Mouse (Mus musculus) limb, embryonic 11.5 days (tissue): ENCODE measurements around the gene Thy1. TPM values are rescaled to one million over a fixed set of nuclear protein-coding genes. Genes with fewer than 3 reads are reported as not detected.

Experiments used
- ATAC-seq: fragments of 200-750 bp; cut with Nextera tagmentation; 2 replicates; pipeline ENCODE4 v1.8.0; 2017; ENCODE audit warnings: low read depth; ENCODE audit not compliant: insufficient number of reproducible peaks, low FRiP score, low TSS enrichment
- DNase-seq: peaks from one replicate; pipeline ENCODE4 v3.0.0-alpha.2; 2015; ENCODE audit warnings: low spot score
- H3K27ac ChIP-seq: fragments of 300-500 bp; sonication (generic); replicated peaks from 2 replicates; pipeline ENCODE4 v1.5.1; 2014; ENCODE audit warnings: low read depth, mild to moderate bottlenecking, low read length
- H3K27me3 ChIP-seq: fragments of 300-500 bp; sonication (generic); 2 replicates; pipeline ENCODE4 v1.6.1; 2014; ENCODE audit warnings: mild to moderate bottlenecking, low read length, mixed read lengths; ENCODE audit not compliant: control insufficient read depth, insufficient read depth
- H3K36me3 ChIP-seq: fragments of 300-500 bp; sonication (generic); 2 replicates; pipeline ENCODE4 v1.6.1; 2014; ENCODE audit warnings: mild to moderate bottlenecking, low read length, moderate library complexity, mixed read lengths; ENCODE audit not compliant: control insufficient read depth, insufficient read depth
- H3K4me1 ChIP-seq: fragments of 300-500 bp; sonication (generic); 2 replicates; pipeline ENCODE4 v1.6.1; 2014; ENCODE audit warnings: low read length, mixed read lengths; ENCODE audit not compliant: control insufficient read depth, insufficient read depth
- H3K4me2 ChIP-seq: fragments of 300-500 bp; sonication (generic); 2 replicates; pipeline ENCODE4 v1.6.1; 2014; ENCODE audit warnings: low read depth, mild to moderate bottlenecking, moderate library complexity; ENCODE audit not compliant: severe bottlenecking
- H3K4me3 ChIP-seq: fragments of 300-500 bp; sonication (generic); 2 replicates; pipeline ENCODE4 v1.5.1; 2014; ENCODE audit warnings: low read depth, low read length
- H3K9ac ChIP-seq: fragments of 300-500 bp; sonication (generic); 2 replicates; pipeline ENCODE4 v1.6.1; 2014; ENCODE audit warnings: mild to moderate bottlenecking, low read length
- H3K9me3 ChIP-seq: fragments of 300-500 bp; sonication (generic); 2 replicates; pipeline ENCODE4 v1.6.1; 2016; ENCODE audit warnings: low read length; ENCODE audit not compliant: control insufficient read depth
- WGBS: fragments of 180-500 bp; shearing (Covaris S2); extraction: QIAGEN DNeasy Blood & Tissue Kit; methylation state at CpG from one replicate; pipeline ENCODE4 v1.1.7; 2014; 5-methylcytosine and 5-hydroxymethylcytosine counted together
- polyA plus RNA-seq: library from polyadenylated mRNA; unstranded; fragments of >200 nt; fragmentation: Nextera tagmentation; extraction: Ambion mirVana; gene quantifications from 2 replicates; pipeline ENCODE4 v1.2.1, GENCODE M21; 2014

Thy1 gene
- polyA plus RNA-seq, 1 experiment from 2014 or later = 0.52 TPM

DNA sequence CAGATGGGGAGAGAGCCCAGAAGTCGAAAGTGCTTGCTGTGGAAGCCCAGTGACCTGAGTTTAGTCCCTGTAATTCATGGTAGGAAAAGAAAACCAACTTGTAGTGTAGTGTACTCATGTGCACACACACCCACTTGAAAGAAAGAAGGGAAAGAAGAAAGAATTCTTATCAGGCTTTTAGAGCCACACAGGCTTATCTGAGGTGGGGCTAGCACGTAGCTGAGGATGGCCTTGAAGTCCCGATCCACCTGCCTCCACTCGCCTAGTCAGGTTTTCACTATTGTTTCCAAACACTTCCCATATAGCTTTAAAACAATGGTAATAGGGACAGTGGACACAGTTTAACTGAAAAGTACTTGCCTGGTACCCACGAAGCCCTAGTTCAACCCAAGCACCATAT, 31.5 kb upstream of the Thy1 start:
- H3K4me2 ChIP-seq = no peak overlapping the region
- no peaks in the 10 kb centered on the region for H3K4me1 ChIP-seq
- ATAC-seq = no peak
- WGBS = 90% methylated on average over 5 of the region's 5 CpGs
- H3K9ac ChIP-seq = no peak overlapping the region
- H3K27me3 ChIP-seq = no peaks in the 10 kb centered on the region
- H3K27ac ChIP-seq = no peak overlapping the region
- H3K4me3 ChIP-seq = no peak overlapping the region
- no peak for DNase-seq
- H3K9me3 ChIP-seq = no peaks in the 10 kb centered on the region
- H3K36me3 ChIP-seq = no peaks in the 10 kb centered on the region

DNA sequence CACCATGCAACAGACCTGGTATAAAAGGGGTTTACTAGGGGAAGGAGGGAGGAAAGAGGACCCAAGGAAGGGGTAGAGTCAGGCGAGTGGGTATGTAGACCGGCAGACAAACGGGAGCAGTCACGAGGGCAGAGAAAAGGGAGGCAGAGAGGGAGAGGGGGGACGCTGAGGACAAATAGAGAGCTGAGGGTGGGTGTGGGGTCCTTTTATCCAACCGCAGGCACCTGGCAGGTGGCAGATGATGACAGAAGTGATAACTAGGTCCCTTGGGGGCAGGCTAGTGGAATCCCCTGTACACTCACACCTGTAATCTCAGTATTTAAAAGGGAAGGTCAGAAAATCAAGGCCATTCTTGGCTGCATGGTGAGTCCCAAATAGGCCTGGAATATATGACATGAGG, 31.0 kb upstream of the Thy1 start:
- Histone ChIP-seq H3K36me3 (no peaks in the 10 kb centered on the region), H3K9ac (no peak overlapping the region), H3K9me3 (no peaks in the 10 kb centered on the region), H3K27me3 (no peaks in the 10 kb centered on the region), H3K4me3 (no peak overlapping the region), H3K27ac (no peak overlapping the region), H3K4me1 (no peaks in the 10 kb centered on the region), H3K4me2 (no peak overlapping the region)
- no peak for DNase-seq
- 75% methylated on average over 6 of the region's 6 CpGs for WGBS
- no peak for ATAC-seq

DNA sequence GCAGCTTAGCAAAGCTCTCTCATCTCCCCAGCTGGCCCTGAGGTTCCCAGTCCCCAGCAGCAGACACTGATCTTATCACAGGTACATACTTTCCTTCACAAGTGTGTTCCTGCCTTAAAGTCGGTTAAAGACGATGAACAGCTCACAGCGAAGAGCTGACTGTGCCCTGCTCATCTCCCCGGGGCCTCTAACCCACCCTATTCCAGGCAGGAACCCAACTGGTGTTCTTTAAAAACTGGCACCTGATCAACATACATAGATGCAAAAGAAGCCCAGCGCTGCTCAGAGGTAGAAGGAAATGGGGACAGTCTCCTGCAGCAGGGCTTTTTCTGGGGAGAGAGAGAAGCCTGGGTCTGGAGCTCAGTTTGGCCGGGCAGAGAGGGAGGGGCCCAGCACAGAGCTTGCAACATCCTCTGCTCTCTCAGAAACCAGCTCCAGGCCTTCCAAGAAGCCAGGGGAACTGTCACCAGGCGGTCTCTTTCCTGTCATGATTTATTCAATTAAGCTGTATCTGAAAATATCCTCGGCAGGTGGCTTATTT, 30.4 kb upstream of the Thy1 start:
- H3K4me2 ChIP-seq = no peak overlapping the region

DNA sequence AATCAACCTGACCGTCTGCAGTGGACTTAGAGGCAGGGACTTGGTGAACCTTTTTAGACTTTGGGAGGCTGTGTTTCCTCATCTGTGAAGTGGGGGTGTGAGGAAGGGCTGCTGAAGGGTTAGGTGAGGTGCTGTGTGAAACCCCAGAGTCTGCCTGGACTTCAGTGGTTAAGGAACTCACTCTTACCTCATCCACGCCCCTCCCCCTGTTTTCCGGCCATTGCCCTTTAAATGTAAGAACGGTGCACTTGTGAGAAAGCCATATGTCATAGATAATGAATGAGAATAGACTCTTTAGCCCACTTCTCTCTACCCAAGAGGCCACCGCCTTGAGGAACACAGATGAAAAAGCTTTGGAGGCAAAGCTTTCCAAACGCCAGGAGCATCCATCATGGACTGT, 29.4 kb upstream of the Thy1 start:
- no peaks in the 10 kb centered on the region for H3K36me3 ChIP-seq
- ATAC-seq (no peak), DNase-seq (no peak)
- 70% methylated on average over 6 of the region's 6 CpGs for WGBS
- no peak overlapping the region for H3K27ac ChIP-seq
- H3K4me1 ChIP-seq = no peaks in the 10 kb centered on the region
- no peak overlapping the region for H3K9ac ChIP-seq
- no peaks in the 10 kb centered on the region for H3K9me3 ChIP-seq
- H3K4me3 ChIP-seq = no peak overlapping the region
- no peaks in the 10 kb centered on the region for H3K27me3 ChIP-seq
- no peak overlapping the region for H3K4me2 ChIP-seq

More for the DNA sequence above, 30.4 kb upstream of the Thy1 start:
- no peak for DNase-seq
- no peaks in the 10 kb centered on the region for H3K27me3 ChIP-seq
- no peaks in the 10 kb centered on the region for H3K4me1 ChIP-seq
- ATAC-seq = no peak
- no peaks in the 10 kb centered on the region for H3K36me3 ChIP-seq
- H3K9me3 ChIP-seq = no peaks in the 10 kb centered on the region
- H3K9ac ChIP-seq = no peak overlapping the region
- no peak overlapping the region for H3K27ac ChIP-seq
- WGBS = 44% methylated on average over 8 of the region's 8 CpGs
- no peak overlapping the region for H3K4me3 ChIP-seq

DNA sequence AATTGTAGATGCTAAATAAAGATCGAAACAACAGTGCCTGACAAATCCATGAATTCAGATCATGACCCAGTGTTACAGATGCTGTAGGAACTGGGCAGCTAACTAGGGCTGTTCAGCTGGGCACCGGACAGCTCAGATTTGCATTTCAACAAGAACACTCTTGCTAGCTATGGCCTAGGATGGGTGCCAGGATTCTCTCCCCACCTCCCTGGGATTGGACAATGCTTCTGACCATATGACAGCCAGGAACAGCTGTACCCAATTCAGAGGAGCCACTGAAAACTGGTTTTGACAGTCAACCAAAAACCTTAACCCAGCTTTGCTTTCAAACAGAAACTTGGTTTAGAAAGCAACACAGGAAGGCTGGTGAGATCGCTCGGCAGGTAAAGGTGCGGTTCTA, 26.9 kb upstream of the Thy1 start:
- no peak for ATAC-seq
- 94% methylated on average over 5 of the region's 5 CpGs for WGBS
- no peak for DNase-seq
- Histone ChIP-seq H3K4me1 (no peaks in the 10 kb centered on the region), H3K9me3 (no peaks in the 10 kb centered on the region), H3K9ac (no peak overlapping the region), H3K4me3 (no peak overlapping the region), H3K4me2 (no peak overlapping the region), H3K36me3 (no peaks in the 10 kb centered on the region), H3K27ac (no peak overlapping the region), H3K27me3 (no peaks in the 10 kb centered on the region)

DNA sequence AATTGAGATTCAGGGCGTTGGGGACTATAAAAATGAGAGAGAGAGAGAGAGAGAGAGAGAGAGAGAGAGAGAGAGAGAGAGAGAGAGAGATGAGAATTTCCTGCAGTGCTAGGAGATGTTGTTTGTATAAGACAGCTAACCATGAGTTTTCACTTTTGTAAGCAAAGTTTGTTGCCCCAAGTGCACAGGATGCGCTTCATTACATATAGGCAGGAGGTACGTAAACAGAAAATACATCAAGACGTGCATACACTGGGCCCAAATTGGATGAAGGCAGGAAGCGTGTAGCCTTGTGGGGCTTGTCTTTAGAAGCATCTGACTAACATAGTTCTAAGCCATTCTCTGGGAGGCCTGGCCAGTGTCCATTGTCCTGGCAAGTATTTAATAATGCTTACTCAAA, 25.3 kb upstream of the Thy1 start:
- WGBS = 73% methylated on average over 5 of the region's 5 CpGs
- H3K4me2 ChIP-seq = no peak overlapping the region
- no peaks in the 10 kb centered on the region for H3K9me3 ChIP-seq
- no peak overlapping the region for H3K9ac ChIP-seq
- H3K27ac ChIP-seq = no peak overlapping the region
- H3K27me3 ChIP-seq = no peaks in the 10 kb centered on the region
- no peak for ATAC-seq
- H3K4me3 ChIP-seq = no peak overlapping the region
- no peaks in the 10 kb centered on the region for H3K4me1 ChIP-seq
- H3K36me3 ChIP-seq = no peaks in the 10 kb centered on the region
- no peak for DNase-seq

DNA sequence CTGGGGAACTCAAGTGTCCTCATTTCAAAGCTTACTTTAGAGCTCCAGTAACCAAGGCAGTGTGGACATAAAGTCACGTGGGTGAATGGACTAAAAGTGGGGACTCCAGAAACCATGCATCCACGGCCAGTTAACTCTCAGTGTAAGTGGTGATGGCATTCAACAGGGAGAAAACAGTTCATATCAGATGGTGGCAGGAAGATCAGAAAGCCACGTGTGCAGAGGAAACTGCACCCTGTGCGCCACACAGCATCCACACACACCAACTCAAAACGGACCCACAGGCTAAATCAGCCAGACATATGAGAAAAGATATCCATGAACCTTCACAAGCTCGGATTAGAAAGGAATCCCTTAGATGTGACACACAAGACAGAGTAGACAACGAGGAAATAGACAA, 23.2 kb upstream of the Thy1 start:
- Histone ChIP-seq H3K4me3 (no peak overlapping the region), H3K36me3 (no peaks in the 10 kb centered on the region), H3K4me1 (no peaks in the 10 kb centered on the region), H3K27me3 (no peaks in the 10 kb centered on the region), H3K27ac (no peak overlapping the region), H3K4me2 (no peak overlapping the region), H3K9me3 (no peaks in the 10 kb centered on the region), H3K9ac (no peak overlapping the region)
- ATAC-seq = no peak
- no peak for DNase-seq
- 74% methylated on average over 7 of the region's 7 CpGs for WGBS

DNA sequence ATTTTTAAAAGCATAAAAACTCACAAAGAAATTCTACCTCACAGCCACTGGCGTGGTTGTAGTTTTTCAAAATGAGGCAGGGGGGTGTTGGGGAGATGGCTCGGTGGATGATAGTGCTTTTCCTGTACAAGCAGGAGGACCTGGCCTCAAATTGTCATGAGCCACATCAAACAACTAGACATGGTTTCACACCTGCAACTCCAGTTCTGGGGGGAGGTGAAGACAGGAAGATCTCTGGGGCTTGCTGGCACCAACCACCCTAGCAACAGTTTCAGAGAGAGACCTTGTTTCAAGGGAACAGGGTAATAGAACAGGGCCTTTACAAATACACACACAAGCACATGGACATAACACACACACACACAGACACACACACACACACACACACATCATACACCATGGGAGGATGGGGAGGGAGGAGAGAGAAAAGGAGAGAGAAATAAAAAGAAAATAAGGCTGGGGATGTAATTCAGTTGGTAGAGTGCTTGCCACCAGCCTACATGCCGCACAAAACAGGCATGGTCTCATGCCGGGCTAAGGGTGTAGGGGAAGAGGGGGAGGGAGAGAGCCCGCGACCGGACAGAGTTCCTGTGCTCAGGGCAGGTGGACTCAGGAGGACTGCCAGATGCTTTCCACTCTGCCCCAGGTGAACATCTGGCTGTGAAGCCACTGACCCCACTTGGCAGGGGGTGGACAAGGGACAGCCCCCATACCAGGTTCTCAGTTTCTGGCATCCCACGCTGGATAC, 20.9 kb upstream of the Thy1 start:
- H3K27ac ChIP-seq = no peak overlapping the region
- no peak overlapping the region for H3K4me2 ChIP-seq
- no peak overlapping the region for H3K9ac ChIP-seq
- no peak for ATAC-seq
- WGBS = 63% methylated on average over 8 of the region's 8 CpGs
- H3K4me1 ChIP-seq = no peaks in the 10 kb centered on the region
- H3K4me3 ChIP-seq = no peak overlapping the region
- H3K9me3 ChIP-seq = no peaks in the 10 kb centered on the region
- no peaks in the 10 kb centered on the region for H3K27me3 ChIP-seq
- no peaks in the 10 kb centered on the region for H3K36me3 ChIP-seq
- DNase-seq = no peak

DNA sequence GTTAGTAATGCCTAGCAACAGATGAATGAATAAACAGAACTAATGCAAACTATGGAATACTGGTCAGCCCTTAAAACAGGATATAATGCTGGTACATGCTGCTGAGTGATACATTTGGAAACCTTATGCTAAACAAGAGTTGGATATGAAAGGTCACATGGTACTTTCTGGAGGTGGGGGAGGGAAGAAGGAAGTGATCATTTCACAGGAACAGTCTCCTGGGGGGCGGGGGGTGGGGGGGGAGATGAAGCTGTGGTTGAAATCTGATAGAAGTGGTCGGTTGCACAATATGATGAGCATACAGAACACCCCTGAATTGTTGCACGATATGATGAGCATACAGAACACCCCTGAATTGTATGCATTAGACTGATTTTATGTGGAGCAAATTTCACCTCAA, 19.1 kb upstream of the Thy1 start:
- no peak overlapping the region for H3K4me3 ChIP-seq
- H3K36me3 ChIP-seq = no peaks in the 10 kb centered on the region
- H3K9me3 ChIP-seq = no peaks in the 10 kb centered on the region
- DNase-seq (no peak), ATAC-seq (no peak)
- H3K27me3 ChIP-seq = no peaks in the 10 kb centered on the region
- no peak overlapping the region for H3K9ac ChIP-seq
- WGBS = 74% methylated on average over 3 of the region's 3 CpGs
- no peaks in the 10 kb centered on the region for H3K4me1 ChIP-seq
- H3K4me2 ChIP-seq = no peak overlapping the region
- H3K27ac ChIP-seq = no peak overlapping the region
